Mouse (Mus musculus) activated CD4-positive, CD25-positive, alpha-beta regulatory T cell, adult 4 months (primary cell): Measurements from ENCODE around the gene Vamp5. TPM values are rescaled to one million over a fixed set of nuclear protein-coding genes. Genes with fewer than 3 reads are reported as not detected.

Experiments used
- ATAC-seq: one replicate; pipeline ENCODE4 v1.8.0; 2017
- polyA plus RNA-seq, 2 experiments: library from polyadenylated mRNA; unstranded; fragments of 100-300 nt; shearing (Covaris generic); gene quantifications; one replicate each; pipeline ENCODE4 v1.2.1; 2017

Gene Vamp5
- polyA plus RNA-seq, 2 experiments from 2014 or later, result 62.3 to 81.8 TPM

DNA sequence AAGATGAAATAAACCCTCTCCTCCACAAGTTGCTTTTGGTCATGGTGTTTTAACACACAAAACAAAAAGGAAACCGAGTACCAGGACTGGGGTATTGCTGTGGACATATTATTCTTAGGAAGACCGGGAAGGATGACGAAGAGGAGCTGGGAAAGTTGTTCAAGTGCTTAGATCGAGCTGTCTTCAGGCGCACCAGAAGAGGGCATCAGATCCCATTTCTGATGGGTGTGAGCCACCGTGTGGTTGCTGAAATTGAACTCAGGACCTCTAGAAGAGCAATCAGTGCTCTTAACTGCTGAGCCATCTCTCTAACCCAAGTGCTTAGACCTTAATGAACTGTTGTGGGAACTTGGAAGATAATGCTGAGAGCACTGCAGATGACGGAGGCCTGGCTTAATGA is 16.3 kb downstream of the Vamp5 start:
- ATAC-seq, result no peak

DNA sequence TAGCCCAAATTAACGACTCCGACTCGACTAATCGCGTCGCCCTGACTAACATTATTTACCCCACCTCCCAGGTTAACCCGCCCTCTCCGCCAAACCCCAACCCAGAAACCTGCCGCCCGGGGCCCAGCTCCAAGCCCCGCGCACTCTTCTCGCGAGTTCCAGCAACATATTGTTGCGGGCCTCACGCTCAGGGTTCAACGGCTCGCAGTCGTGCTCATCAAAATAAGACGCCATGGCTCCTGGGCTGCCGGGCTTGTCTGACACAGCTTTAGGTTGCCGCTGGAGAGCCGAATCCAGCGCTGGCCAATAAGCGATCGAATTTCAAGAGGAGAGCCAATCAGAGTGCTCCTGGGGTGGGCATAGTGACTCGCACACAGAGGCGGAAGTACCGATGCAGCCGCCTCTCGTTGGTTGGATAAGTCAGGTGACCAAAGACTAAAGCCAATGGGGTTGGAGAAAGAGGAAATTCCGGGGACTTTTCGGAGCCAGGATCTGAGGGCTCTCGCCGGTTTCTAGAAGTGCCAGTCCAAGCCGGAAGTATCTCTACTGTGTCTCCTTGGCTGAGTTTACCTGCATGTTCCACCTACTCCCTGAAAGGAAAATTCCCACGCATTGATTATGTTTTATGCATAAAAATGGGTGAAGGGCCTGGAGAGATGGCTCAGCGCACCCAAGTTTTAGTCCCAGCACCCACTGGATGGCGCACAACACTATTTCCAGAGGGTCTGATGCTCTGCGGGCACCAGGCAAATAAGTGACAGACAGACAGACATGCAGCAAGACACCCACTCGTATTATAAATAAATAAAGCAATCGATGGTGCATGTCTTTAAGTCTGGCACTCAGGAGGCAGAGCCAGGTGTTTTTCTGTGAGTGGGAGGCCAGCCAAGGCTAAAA is 17.9 kb downstream of the Vamp5 start:
- peak; percentile 99 for ATAC-seq

DNA sequence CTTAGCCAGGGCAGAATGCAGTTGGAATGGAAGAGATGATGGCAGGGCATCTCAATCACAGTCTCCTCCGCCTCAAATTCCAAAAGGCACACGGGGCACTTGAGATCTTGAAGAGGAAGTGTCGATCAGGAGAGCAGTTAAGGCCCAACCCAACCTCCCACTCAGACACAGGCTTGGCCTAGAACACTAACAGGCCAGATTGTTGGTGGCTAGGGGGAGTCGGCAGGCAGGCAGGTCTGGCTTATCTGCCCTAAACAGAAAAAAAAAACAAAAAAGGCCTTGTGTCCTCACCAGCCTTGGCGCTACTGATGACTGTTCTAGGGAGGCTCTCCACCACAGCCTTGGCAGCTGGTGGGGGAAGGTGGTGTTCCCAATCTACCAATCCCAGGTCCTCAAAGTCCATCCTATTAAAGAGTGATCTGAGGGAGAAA is 19.1 kb downstream of the Vamp5 start:
- no peak for ATAC-seq

DNA sequence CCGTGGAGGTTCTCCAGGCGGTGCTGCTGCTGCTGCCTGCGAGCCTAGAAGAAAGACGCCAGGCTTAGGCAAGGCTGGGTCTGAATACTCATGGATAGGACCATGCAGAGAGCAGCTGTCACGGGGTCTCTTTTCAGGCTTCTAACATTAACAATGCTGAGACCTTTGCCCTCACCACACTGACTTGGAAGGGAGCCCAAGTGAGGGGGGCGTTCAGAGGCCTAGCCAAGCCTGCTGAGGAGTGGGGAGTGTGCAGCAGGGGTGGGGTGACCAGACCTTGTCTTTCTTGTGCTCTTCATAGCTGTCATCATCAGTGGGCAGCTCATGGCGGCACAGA is 19.7 kb downstream of the Vamp5 start:
- no peak for ATAC-seq

DNA sequence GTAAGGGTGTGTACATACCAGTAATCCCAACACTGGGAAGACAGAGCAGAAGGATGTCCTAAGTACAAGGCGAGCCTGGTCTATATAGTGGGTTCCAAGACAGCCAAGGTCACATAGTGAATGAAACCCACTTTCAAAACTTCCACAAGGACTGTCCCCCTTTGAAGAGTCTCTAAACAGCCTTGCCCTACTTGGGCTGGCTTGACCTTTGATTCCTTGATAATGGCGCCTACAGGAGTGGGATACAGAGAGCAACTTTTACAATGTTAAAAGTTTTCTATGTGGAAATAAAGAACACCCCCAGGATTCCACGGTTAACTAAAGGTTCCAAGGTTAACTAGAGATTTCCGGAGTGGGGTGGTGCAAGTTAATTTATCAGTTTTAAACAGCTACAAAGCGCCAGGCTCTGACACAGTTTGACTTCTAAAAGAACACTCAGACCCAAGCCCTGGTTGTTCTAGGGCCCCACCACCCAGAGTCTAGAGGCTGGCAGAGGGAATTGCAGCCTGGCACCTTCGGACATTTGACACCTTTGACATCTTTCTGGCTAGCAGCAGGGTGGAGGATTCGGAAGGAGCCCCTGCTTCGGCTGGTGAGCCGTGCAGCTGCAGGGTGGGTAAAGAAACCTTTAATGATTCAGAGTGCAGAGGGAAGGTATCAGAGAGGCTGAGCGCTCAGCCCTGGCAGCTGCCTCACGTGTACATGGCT is 20.2 kb downstream of the Vamp5 start:
- no peak for ATAC-seq

DNA sequence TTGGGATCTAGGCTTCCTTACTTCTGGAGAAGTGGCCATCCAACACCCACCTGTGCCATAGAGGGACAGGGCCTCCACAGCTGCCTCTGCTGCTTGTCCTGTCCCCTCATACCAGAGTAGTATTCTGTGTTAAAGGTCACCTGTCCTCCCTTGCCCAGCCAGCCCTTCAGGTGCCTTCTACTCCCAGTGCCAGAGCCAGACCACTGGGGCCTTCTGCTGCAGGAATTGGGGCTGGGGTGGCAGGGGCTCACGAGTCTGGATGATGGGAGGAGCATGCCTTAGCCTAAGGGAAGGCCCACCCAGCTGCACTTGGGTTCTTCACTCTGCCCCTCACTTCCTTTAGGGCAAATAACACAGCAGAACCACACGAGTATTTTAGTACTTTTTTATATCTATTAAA is 20.9 kb downstream of the Vamp5 start:
- ATAC-seq, result no peak

DNA sequence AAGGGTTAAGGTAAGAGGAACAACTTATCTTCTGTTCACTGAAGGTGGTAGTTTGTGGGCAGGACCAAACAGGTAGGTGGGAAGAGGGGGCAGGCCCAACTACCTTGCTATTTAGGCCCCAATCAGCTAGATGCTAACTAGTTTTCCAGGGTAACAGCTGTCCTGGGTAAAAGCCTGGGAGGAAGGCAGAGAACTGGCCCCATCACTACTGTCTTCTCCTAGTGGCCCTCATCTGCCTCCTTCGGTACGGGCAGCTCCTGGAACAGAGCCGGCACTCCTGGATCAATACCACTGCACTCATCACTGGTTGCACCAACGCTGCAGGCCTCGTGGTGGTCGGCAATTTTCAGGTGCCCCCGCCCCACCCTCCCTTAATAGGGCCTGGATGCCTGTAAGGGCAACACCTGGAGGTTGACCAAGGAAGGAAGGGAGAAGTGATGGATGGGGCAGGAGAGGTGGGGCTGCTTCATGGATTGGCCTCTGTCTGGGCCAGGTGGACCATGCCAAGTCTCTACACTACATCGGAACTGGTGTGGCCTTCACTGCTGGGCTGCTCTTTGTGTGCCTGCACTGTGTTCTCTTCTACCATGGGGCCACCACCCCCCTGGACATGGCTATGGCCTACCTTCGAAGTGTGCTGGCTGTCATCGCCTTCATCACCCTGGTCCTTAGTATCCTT is 22.0 kb downstream of the Vamp5 start:
- ATAC-seq, result no peak

DNA sequence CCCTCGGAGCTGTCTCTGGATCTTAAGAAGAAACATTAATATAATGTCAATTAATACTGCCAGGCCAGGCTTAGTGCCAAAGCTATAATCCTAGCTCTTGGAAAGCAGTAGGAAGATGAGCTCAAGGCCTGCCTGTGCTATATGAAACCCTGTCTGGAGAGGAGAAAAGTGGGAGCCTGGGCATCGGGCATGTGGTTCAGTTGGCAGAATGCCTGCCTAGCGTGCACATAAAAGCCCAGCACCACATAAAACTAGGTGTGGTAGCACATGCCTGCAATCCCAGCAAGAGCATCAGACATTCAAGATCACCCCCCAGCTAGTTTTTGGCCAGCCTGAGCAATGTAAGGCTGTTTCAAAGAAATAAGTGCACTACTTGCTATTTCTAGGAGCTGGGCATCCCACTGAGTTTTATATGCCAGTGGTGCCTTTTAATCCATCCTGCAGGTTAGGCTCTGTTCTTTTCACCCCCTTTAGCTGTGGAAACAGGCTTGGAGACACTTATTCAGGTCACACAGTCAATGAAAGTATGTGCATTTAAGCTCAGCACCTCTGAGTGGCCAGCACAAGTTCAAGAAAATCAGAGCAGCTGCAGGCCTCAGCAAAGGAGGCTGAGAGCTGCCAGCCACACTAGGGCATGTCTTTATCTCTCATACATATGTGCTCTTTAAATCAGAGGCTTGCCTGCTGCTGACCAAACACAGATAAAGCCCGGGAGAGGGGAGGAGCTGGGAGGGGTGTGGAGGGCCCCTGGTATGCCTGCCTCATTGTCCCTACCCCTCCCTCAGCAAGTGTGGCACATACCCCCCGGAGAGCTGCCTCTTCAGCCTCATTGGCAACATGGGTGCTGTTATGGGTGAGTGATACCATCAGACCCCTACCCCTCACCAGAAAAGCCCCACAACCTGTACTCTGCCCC is 22.8 kb downstream of the Vamp5 start:
- ATAC-seq, result no peak

DNA sequence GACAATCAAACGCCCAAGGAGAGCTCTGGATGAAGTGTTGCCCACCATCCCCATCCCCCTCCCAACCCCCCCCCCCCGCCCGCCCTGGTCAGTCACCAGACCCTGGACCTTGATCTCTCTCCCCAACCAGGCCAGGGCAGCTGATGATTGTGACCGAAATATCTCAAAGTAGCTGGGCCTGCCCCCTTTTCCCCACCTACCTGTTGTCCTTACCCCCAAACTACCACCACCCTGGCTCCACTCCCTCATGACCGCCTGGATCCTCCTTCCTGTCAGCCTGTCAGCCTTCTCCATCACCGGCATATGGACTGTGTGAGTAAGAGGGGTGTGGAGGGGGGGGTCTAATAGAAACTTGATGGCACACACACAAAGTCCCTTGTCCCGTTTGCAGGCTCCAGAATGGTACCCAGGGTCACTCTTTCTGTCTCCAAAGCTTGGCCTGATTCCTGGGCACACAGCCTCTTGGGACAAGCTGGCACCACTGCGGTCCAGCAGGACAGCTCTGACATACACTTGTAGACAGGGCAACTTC is 24.2 kb downstream of the Vamp5 start:
- no peak for ATAC-seq

DNA sequence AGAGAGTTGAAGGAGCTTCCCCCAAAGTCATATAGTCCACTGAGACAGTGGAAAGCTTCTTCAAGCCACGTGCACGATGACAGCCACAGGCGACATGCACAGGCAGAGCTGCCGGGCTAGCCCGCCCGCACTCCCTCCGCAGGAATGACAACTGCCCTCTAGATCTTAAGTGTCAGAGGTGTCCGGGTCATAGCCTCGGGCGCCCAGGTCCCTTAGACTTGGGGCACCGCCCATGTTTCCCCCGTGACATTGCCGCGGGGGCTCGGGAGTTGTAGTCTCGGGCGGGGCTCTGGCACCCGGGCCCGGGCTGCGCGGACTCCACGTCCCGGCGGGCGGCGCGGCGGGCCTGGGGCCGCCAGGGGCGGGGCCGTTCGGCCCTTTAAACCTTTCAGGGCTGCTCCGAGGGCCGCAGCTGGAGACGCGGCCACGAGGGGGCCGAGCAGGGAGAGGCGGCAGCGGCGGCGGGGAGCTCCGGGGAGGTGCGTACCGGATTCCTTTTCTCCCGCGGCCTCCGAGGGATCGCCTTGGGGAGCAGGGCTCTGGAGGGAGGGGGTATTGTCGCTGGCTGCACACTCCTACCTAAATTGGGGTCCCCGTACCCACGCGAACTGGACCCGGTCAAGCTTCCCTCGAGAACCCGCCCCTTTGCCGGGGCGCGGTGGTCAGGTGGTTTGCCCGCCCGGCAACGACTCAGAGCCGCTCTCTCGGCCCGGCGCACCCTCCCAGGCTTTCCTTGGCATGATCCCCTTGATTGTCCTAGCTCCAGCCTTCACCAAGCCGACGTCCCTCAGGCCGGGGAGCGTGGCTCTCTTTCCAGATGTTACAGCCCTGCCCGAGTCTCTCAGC is 25.0 kb downstream of the Vamp5 start, which contains the start of gene Tmem150a:
Gene Tmem150a, plus strand, starts transcription at position 382 of the 846 bp plus-strand sequence.
- peak; percentile 53 for ATAC-seq

DNA sequence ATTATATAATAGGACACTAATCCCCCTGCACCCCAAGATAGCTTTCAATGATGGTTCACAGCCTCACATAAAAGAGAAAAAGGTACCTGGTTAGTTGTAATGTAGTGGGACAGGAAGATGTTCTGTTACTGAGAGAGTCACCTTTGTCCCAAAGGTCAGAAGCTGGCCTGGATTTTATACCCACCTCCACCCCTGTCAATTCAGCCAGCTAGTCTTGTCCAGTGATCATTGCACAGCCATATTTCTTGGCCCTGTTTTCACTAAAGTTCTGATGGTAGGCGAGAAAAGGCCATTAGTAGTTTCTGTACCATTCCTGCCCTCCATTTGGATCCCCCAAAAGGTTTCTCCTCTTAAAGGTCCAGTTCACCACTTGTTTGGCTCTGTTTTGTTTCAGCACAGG is 26.2 kb downstream of the Vamp5 start:
- ATAC-seq, result no peak

DNA sequence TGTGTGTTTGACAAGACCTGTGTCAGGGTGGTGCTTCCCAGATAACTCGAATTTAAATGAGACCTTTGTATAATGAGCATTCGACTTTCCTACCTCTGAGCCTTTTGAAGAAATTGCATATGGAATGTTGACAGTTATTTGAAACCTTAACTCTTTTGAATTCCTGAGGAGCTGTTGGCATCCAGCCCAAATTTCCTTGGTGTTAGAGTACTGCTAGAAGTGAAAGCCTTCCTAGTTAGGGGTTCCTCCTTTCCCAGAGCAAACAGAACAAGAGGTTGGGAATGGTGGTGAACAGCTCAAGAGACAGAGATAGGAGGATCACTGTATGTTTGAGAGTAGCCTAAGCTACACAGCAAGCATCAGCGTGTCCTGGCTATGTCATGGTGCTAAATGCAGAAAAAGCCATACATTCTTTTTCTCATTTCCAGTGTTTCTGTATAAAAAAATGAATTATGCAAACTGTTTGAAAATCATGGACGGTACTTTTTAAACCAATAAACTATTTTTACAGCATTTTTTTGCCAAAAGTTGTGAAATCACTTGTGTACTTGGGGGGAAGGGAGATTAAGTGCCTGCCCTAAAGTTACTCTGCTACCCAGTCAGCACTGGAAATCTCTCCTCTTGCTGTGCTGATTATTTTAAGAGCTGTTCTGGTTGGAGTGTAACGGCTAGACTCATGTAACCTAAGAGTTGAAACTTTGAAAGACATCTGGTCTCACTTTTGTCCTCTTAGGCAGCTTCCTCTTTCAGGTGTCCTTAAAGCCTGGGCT is 27.4 kb downstream of the Vamp5 start:
- no peak for ATAC-seq

DNA sequence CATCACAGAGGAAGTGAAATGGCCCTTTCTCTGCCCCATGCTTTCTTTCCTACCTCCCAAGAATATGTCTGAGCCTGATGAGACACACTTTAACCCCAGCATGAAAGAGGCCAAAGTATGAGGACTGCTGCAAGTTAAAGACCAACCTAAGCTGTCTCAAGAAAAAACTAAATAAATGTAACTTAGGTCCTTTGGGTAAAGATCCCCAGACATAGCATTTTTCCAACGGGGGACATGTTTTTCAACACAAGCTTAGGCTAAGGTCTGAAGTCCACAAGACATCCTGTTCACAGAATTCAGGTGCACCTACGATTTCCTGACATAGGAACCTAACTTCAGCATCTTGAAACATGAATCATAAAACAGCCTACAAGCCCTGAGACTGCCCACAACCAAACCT is 30.1 kb downstream of the Vamp5 start:
- no peak for ATAC-seq

DNA sequence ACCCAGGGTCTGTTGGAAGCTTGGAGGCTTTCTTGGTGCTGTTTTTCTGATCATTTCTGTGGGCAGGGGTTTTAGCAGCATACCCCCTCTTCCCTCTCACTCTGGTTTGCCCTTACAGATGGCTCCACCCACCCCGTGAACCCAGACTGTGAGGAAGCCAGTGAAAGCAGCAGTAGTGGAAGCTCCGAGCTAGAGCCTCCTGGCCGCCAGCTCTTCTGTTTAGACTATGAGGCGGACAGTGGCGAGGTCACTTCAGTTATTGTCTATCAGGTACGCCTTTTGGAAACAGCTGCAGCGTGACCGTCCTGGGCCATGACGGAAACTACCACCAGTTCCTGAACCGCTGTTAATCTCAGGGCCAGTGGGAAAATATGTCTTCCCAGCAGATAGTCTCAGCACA is 31.9 kb downstream of the Vamp5 start:
- no peak for ATAC-seq

DNA sequence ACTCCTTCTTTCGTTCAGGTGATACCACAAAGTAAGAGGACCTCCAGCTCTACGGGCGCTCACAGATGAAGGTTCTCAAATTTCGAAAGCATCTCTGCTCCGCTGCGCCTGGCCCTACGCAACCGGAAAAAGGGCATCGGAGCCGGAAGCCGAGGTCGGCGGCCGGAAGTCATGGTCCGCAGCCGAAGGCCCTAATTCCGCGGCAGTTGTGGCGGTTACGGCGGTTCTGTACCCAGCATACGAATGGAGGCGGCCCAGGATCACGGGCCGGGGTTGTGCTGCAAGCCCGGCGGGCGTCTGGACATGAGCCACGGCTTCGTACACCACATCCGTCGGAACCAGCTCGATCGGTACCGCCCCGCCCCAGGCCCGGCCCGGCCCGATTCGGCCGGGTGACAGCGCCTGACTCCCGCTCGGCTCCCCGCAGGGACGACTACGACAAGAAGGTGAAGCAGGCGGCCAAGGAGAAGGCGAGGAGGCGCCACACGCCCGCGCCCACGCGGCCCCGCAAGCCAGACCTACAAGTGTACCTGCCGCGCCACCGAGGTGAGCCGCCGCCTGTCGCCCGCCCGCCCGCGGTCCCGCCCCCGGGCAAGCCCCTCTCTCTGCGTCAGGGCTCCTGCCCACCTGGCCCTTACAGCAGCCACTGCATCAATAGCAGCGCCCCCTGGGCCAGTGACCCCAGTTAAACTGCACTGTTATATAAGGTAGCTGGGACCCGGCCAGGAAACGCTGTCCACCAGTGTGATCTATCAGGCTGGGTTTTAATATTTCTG is 32.9 kb downstream of the Vamp5 start, which contains the start of gene 0610030E20Rik:
Gene 0610030E20Rik, plus strand, starts transcription at position 152 of the 776 bp plus-strand sequence.
- peak; percentile 55 for ATAC-seq

DNA sequence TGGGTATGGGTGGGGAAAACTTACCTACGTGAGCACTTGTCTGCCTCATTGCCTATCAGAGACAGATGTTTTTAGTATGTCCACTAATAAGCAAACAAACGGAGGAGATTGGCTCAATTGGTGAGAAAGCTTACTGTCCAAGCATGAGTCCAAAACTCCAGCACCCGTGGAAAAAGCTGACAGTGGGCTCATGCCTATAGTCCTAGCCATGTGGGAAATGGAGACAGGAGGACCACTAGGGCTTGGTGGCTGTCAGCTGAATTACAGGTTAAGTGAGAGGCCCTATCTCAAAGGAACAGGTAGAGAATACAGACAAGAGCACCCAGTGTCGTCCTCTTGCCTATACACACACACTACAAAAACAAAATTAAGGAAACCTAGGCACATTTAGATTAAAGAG is 34.0 kb downstream of the Vamp5 start:
- no peak for ATAC-seq

DNA sequence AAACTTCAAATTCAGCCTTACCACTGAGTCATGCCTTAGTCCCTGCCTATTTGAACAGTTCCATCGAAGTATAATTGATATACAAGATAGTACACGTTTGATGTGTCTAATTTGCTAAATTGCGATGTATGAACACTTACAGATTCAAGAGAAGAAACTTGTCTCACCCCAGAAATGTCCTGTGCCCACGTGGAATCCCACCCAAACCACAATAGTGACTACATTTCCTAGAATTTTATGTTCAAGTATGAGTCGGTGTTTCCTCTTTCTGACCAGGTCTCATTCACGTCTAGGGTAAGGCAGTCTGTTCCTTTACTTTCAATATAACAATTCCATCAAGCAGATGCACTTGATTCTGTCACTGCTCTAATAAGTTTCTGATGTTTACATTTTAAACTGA is 34.6 kb downstream of the Vamp5 start:
- ATAC-seq, result peak; percentile 0

DNA sequence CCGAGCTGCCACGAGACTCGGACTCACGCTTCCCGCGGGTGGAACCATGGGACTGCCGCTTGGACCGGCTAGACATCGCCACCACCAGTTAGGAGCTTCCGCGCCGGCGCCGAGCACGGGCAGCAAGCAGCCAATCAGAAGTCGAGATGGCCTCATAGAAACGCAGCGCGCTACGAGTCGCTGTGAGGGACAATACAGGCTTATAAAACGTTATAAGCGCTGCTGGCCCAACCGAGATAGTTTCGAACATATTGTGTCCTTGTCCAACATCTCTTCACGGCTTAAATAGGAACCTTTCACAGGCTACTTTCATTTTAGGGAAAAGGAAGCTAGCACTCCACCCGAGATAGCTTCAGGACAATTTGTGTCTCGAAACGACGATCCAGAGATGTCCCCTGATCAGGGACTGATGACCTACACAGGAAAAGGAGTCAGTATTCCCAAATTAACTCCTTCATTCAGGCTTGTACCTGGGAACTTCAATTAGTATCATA is 35.1 kb downstream of the Vamp5 start, which contains the start of gene Usp39:
Gene Usp39, minus strand, starts transcription at position 111 of the 494 bp plus-strand sequence.
- peak; percentile 73 for ATAC-seq
